Mouse (Mus musculus) olfactory bulb, adult 2 months (tissue): Measurements from ENCODE around the gene B4galnt1. TPM values are rescaled to one million over a fixed set of nuclear protein-coding genes. Genes with fewer than 3 reads are reported as not detected.
"Not testable (repeated sequence)": the region's sequence is repeated elsewhere in the genome, so short reads cannot be mapped to it uniquely, and the experiment has no call there.

Experiments
- H3K27ac ChIP-seq: fragments of 200-500 bp; 2 replicates; pipeline ENCODE4 v1.5.1; 2012; ENCODE audit warnings: low read depth, low read length; ENCODE audit not compliant: insufficient read depth
- H3K4me1 ChIP-seq: fragments of 200-500 bp; 2 replicates; pipeline ENCODE4 v1.6.1; 2012; ENCODE audit warnings: low read length; ENCODE audit not compliant: control insufficient read depth, insufficient read depth
- H3K4me3 ChIP-seq: fragments of 200-500 bp; 2 replicates; pipeline ENCODE4 v1.5.1; 2012; ENCODE audit warnings: mild to moderate bottlenecking, low read depth, low read length, moderate library complexity; ENCODE audit not compliant: insufficient read depth
- CTCF ChIP-seq: fragments of 200-500 bp; IDR thresholded peaks from 2 replicates; pipeline ENCODE4 v1.5.1; 2012; ENCODE audit warnings: low read depth, mild to moderate bottlenecking, low read length, moderate library complexity; ENCODE audit not compliant: insufficient read depth
- POLR2A ChIP-seq: fragments of 200-500 bp; IDR thresholded peaks from 2 replicates; pipeline ENCODE4 v1.6.1; 2012; ENCODE audit warnings: mild to moderate bottlenecking, low read depth, low read length, moderate library complexity; ENCODE audit not compliant: insufficient read depth
- WGBS: fragments of 180-500 bp; shearing (Covaris S2); methylation state at CpG from one replicate; pipeline ENCODE4 v1.1.7; 2018; 5-methylcytosine and 5-hydroxymethylcytosine counted together
- polyA plus RNA-seq: library from polyadenylated mRNA; stranded (reverse); fragments of >200 nt; gene quantifications from 2 replicates; pipeline ENCODE4 v1.2.4, GENCODE M21; 2012; ENCODE audit warnings: low replicate concordance; ENCODE audit not compliant: missing spikeins, insufficient read depth, insufficient read length

Gene B4galnt1
- polyA plus RNA-seq, 1 experiment = not detected

DNA sequence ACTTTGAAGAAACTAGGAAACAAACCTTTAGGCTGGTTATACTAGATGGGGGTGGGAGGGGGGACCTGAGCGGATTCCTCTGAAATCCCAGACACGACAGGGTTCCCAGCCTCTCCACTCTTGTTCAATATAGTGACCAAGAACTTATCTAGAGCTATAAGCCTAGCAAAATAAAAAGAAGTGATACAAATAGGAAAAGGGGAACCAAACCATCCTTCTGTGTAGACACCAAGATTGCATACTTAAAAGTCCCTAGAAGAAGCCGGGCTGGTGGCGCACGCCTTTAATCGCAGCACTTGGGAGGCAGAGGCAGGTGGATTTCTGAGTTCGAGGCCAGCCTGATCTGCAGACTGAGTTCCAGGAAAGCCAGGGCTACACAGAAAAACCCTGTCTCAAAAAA, 11.7 kb upstream of the B4galnt1 start:
- Histone ChIP-seq H3K27ac (no peak overlapping the region), H3K4me1 (peaks cover 4% of the 10 kb centered on the region; the same call in 1 of the 2 replicates), H3K4me3 (no peak overlapping the region)
- 97% methylated on average over 7 of the region's 7 CpGs for WGBS
- TF ChIP-seq POLR2A = no peak

DNA sequence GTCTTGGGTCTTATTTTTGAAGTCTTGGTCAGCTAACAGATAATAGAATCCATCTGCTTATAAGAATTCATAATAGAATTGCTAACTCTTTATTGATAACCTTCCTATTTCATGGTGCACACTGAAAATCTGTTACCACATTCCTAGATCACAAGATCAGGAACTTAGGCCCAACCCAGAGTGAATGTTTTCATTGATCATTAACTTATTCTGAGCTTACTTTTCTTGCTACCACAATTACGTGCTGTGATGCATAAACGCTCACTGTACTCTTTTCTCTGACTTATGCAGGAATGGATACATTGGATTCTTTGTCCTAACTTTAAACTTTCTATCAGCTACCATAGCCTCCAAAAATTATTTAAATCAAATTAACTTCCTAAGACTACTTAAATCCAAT, 10.8 kb upstream of the B4galnt1 start:
- no peak overlapping the region for H3K4me3 ChIP-seq
- H3K4me1 ChIP-seq = peaks cover 4% of the 10 kb centered on the region; the same call in 1 of the 2 replicates
- 98% methylated on average over 2 of the region's 2 CpGs for WGBS
- H3K27ac ChIP-seq = no peak overlapping the region
- TF ChIP-seq POLR2A (no peak), CTCF (no peak)

DNA sequence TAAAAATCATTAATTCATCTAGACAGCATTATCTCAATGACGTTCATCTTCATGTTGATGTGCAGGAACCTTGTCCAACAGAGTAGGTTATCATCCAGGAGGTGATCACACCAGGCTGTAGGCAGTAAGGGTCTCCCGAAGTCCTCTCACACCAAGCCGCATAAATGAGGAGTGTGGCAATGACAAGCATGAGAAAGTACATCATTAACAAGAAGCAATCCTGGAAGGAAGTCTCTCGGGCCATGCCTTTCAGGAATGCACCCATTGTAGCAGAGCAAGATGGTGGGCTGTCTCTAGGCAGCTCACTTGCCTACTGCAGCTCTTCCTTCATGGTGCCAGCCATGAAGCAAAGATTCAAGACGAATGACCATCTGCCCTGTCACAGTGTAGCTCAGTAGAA, 10.4 kb upstream of the B4galnt1 start:
- TF ChIP-seq CTCF (no peak), POLR2A (no peak)
- no peak overlapping the region for H3K27ac ChIP-seq
- peaks cover 4% of the 10 kb centered on the region; the same call in 1 of the 2 replicates for H3K4me1 ChIP-seq
- no peak overlapping the region for H3K4me3 ChIP-seq
- 93% methylated on average over 5 of the region's 5 CpGs for WGBS

DNA sequence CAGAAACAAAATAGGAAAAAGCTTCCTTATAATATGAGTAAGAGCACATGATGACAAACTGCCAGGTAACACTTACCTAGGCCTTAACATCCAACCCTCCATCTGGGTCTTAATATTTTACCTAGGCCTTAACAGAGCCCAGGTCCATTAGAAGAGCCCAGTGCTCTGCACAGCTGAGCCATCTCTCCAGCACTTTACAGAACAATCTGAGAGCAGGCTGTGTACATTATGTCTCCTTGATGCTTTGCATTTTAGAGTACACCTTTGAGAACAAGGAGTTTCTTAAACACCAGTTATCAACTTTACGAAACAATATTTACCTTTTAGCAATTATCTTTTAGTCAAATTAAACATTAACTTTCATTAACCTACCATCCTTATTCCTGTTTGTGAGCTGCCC, 8.9 kb upstream of the B4galnt1 start:
- WGBS = 98% methylated on average over 1 of the region's 1 CpGs
- TF ChIP-seq CTCF = no peak
- no peak for TF ChIP-seq POLR2A
- no peak overlapping the region for H3K27ac ChIP-seq
- H3K4me3 ChIP-seq = no peak overlapping the region
- H3K4me1 ChIP-seq = no peaks in the 10 kb centered on the region; the same call in 1 of the 2 replicates

DNA sequence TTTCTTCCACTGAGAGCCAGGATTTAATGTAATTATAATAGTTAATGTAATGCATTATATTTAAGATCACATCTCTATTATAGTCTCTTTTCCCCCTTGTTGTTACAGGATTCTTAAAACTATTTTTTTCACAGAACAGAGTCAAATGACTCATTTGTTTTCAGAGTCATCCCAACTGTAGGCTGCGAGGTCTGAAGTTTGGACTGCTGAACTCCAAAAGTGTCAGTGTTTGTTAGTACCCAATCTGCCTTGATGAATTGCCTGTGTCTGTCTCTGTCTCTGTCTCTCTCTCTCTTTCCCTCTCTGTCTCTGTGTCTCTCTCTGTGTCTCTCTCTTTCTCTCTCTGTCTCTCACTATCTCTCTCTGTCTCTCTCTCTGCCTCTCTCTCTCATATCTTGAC, 8.5 kb upstream of the B4galnt1 start:
- Histone ChIP-seq H3K4me3 (no peak overlapping the region), H3K27ac (no peak overlapping the region), H3K4me1 (no peaks in the 10 kb centered on the region; the same call in 1 of the 2 replicates)
- no peak for TF ChIP-seq POLR2A
- TF ChIP-seq CTCF = no peak
- 52% methylated on average over 1 of the region's 1 CpGs for WGBS

DNA sequence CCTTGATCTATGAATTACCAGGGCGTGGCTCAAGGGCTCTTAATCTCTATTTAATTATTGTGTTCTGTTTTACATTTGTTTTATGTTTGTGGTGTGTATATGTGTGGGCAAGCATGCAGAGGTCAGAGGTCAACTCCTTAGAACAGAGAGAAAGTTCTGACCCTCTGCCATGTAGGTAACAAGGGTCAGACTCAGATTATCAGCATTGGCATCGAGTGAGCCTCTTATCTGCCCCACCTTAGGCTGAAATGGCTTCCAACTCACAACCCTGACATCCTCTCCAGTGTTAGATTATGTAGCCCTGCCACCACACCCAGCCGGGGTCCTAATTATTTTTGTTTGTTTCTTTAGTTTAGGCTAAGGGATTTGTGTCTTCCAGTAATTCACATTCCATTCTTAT, 6.6 kb upstream of the B4galnt1 start:
- 84% methylated on average over 3 of the region's 3 CpGs for WGBS
- TF ChIP-seq CTCF (no peak), POLR2A (no peak)

DNA sequence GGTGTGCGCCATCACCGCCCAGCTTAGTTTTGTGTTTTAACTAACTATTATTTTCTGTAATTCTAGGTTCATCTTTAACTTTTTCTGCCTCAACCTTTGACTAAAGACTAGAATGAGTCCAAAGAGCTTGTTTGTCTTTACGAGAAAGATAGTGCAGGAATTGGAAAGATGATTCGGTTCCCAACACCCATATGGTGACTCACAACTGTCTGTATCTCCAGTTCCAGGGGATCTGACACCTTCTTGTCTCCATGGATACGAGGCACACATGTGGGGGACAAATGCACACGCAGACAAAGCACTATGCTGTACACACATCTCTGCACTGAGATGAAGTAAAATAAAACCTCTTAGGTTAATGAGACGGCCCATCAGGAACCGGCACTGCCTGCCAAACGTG, 4.9 kb upstream of the B4galnt1 start:
- Histone ChIP-seq H3K27ac (no peak overlapping the region), H3K4me3 (no peak overlapping the region), H3K4me1 (peaks cover 8% of the 10 kb centered on the region)
- no peak for TF ChIP-seq POLR2A
- no peak for TF ChIP-seq CTCF
- WGBS = 72% methylated on average over 9 of the region's 9 CpGs

More for the DNA sequence above, 6.6 kb upstream of the B4galnt1 start:
- Histone ChIP-seq H3K27ac (no peak overlapping the region), H3K4me3 (no peak overlapping the region), H3K4me1 (peaks cover 5% of the 10 kb centered on the region; the same call in 1 of the 2 replicates)

DNA sequence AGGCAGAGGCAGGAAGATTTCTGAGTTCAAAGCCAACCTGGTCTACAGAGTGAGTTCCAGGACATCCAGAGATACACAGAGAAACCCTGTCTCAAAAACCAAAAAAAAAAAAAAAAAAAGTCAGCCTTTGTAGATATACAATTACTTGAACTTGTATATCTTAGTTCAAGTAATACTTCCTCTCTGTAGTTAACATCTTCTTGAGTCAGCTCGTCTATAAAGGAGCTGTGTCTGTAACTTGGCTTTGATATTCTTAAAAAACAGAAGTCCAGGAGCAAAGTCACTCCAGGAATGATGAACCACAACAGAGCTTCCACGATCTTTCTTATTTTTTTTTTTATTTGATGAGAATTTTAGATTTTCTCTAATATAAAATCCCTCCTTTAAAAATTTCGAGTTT, 4.3 kb upstream of the B4galnt1 start:
- Histone ChIP-seq H3K27ac (no peak overlapping the region), H3K4me1 (peaks cover 8% of the 10 kb centered on the region), H3K4me3 (no peak overlapping the region)
- TF ChIP-seq POLR2A (no peak), CTCF (no peak)
- 72% methylated on average over 3 of the region's 3 CpGs for whole genome bisulfite sequencing

DNA sequence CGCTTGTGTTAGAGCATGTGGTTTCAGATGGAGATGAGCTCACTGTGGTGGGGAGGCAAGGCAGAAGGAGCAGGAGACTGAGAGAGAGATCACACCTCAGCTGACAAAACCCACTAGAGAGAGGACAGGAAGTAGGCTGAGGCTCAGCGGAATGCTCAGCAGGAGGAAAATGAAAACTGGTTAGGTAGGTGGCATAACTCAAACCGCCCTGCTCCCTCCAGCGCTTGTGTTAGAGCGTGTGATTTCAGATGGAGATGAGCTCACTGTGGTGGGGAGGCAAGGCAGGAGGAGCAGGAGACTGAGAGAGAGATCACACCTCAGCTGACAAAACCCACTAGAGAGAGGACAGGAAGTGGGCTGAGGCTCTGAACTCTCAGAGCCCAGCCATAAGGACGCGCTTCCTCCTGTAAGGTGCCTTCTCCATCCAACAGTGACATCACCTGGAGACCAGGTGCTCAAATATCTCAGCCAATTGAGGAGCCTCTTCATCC, 2.2 kb upstream of the B4galnt1 start:
- H3K4me1 ChIP-seq = peaks cover 18% of the 10 kb centered on the region
- WGBS = 50% methylated on average over 7 of the region's 7 CpGs
- H3K4me3 ChIP-seq, H3K27ac ChIP-seq: not testable (repeated sequence)

DNA sequence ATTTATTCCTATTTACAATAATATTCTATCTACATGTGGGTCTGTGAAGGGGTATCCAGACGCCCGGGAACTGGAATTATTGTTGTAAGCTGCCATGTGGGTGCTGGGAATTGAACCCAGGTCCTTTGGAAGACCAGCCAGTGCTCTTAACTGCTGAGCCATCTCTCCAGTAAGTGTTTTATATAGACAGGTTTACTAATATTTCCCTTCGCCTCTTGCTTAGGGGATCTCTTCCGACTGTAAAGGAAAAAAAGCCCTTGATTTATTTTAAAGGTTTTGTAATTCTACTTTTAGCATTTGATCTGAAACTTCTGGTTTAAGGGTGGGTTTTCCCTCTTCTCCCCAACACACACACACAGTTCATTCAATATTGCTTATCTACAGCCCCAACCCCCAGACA, 835 bp upstream of the B4galnt1 start:
- H3K4me1 ChIP-seq = peaks cover 19% of the 10 kb centered on the region
- no peak overlapping the region for H3K4me3 ChIP-seq
- no peak overlapping the region for H3K27ac ChIP-seq
- no peak for TF ChIP-seq CTCF
- no peak for TF ChIP-seq POLR2A
- 86% methylated on average over 4 of the region's 4 CpGs for WGBS
